Mouse (Mus musculus) common myeloid progenitor, adult 5-6 weeks (primary cell): Measurements from ENCODE around the gene Map3k4. TPM values are rescaled to one million over a fixed set of nuclear protein-coding genes. Genes with fewer than 3 reads are reported as not detected.

Experiments
- ATAC-seq: replicated peaks from 2 replicates; pipeline ENCODE4 v1.8.0; 2016; ENCODE audit warnings: low read depth, mild to moderate bottlenecking, moderate TSS enrichment, inconsistent platforms; ENCODE audit not compliant: poor library complexity, severe bottlenecking
- total RNA-seq: library from RNA; stranded (forward); fragments of 200-1000, 187-1606 nt; gene quantifications from 2 replicates; pipeline ENCODE4 v1.2.3, GENCODE M21; 2017

The Map3k4 gene
- 25.0 and 38.5 TPM in 2 replicates for total RNA-seq

DNA sequence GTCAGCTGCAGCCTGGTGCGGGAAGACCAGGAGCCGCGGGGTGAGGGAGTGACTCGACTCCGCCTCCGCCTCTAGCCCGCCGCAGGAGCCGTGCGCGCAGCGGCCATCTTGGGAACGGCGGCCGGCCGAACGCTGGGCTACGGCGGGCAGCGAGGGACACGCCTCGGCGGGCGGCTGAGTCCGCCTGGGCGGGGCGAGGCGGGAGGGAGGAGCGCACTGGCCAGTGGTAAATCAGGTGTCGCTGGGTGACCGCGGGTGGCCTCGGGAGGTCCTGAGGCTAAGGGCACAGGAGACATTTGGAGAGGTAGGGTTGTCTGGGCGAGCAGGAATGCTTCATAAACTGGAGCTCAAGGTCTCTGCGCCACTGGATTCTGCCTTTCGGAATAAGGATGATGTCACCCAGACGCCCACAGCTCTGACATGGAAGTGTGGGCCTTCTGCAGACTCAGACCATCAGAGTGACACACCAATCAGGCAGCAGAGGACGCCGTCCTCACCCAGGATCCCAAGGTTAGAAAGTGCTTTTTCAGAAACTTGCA is at the start of gene Map3k4:
Map3k4 (minus strand) TSS at position 134 of the 539 bp plus-strand sequence.
- peak; percentile 88 for ATAC-seq

DNA sequence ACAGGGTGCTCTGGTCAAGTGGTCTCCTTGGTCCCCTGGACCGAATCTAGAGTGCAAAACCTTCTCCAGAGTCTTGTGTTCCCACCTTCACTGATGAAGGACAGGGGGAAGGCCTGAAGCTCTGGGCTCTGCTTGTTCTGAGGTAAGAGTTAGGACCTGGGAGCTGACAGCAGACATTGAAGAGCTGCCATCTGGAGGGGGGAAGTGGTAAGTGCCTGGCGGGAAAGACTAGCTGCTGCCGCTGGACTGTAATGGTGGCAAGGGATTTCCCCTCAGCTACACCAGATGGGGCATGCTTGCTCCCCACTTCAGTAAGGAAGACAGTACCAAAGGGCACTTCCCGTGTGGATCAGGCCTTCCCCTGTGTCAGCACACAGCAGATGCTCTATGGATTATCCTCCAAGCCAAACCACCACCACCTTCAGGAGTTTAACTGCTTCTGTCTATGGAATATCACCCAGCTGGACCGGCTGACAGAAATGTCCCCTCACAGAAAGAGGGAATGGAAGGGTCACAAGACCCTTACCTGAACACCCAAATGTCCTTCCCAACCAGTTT is 48.9 kb upstream of the Map3k4 start:
- ATAC-seq: peak; percentile 78

DNA sequence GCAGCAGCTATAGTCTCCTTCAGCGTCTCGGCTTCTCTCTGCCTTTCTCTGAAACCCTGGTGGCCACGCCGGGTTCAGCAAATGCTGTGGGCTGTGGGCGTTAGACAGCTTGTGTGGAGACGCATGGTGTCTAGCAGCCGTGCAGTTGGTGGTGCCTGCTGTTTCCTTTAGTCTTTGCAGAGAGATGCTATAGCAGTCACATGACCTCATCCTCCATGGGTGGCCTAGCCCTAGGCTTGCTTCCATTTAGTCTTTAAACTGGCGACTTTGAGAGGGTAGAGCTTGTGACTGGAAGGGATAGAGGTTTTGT is 45.8 kb upstream of the Map3k4 start:
- peak; percentile 13 for ATAC-seq

DNA sequence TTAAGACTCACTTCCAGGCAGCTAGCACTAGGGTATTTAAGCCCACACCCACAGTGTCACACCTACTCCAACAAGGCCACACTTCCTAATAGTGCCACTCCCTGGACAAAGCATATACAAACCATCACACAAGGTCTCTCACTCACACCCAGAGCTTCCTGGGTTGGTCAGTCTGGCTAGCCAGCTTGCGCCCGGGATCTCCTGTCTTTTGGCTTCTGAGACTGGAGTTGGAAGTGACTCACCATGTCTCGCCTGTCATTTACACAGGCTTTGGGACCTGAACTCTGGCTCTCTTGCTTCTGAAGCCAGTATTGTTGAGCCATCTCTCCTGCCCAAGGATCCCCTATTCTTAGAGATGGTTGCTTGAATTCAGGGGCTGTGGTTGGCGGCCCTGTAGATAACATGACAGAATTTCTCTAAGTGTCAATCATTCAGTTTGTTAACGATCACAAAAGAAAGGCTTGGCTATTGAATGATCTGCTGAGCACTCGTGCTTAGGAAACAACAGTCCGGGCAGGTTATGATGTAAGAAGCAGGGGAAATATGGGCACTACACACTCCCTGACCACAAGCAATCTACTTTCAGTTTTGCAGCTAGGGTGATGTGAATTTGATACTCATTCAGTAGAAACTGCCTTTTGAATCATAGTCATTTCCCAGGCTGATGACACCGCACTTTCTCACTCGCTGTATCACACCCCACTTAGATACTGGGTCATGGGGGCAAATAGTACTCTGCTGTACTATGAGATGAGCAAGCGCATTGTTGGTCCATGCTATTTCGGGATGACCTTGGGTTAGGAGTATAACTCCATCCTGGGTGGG is 45.2 kb upstream of the Map3k4 start:
- peak; percentile 79 for ATAC-seq

DNA sequence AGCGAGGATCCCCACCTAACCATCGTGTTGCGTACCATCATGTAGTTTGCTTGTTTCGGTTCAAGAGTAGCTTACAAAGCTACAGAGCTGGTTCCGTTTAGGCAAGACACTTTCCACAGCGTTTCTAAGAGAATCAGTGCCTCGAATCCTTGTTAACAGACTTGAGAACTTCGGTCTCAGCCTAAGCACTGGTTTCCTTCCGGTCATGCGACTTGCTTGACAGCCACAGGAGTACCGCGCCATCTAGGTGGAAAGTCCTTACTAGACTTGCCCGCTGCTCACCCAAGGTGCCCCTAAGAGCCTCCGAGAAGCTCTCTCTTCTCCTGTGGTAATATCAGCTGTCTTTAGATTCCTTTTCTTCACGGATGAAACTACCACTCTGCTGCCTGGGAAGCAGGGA is 41.3 kb upstream of the Map3k4 start:
- no peak for ATAC-seq

DNA sequence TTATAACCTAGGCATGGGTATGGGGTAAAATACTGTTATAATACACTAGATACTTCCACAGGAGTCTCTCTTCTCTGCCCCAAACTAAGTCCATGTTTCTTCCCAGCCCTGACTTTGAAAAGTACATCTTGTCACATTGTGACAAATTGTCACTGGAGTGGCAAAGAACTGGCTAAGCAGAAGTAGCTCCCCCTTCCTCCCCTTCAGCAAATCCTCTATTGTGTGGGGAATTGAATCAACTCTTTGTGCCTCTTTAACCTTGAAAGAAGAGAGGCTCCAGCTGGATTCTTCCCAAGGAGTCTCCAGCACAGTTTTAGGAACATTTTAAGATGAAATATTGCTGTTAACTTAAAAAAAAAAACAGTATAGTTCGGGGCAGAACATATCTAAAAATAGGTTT is 34.2 kb upstream of the Map3k4 start:
- no peak for ATAC-seq

DNA sequence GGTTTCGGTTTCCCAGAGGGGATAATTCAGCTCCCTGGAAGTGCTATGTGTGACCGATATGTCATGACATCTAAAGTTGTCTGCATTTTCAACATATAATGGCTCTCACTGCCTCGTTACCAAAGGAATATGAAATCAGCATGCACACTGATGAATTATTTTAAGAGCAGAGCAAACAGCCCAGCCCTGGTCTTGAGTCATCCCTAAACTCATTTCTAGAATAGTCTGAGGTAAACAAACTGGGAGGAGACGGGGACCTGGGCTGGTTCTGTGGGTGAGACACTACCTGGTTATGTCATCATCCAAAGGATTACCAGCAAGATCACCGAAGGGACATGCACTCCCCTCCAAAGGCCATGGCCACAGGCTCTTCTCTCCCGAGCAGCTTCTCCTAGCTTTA is 33.0 kb upstream of the Map3k4 start:
- ATAC-seq: no peak

DNA sequence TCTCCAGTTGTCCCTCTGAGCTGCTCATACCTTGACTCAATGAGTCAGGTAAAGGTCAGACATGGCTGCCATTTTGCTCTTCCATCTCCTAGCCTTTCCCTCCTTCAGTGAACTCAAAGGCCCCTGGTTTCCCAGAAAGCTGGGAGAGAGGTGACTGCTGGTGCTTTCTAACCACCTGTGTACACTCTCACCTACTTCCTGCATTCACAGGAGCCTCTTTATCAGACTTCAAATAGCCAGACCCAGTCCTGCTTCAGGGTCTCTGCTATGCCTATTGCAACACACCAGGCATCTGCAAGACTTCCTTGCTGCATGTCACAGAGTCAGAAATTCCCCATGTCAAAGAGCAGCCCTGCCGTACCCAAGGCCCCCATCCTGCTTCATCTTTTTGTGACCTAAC is 28.9 kb upstream of the Map3k4 start:
- no peak for ATAC-seq

DNA sequence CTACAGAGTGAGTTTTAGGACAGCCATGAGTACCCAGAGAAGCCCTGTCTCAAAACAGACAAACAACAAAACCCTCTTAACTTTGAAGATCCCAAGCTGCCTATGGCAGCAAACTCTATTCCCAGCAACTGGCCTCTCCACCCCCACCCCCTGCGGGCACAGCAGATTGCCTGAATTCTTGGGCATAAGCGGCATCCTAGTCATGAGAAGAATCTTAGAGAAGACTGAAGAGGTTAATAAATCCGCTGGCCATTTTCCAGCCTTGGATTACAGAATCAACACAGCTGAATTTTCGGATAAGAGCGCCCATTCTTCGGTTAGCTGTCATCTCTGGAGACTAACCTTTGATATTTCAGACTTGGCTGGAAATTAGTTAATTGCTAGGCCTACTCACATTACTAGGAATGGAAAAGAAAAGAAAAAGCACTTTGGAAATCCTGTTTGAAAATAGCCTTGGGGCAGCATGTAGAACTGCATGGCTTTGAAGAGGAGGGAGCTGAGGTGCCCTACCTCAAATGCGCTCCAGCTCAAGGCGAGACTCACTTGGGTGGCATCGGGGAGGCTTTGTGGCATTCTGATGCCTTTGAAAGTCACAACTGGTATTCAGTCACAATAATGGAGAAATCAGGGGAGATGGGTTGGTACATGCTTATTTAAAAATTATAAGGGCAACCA is 25.2 kb upstream of the Map3k4 start:
- ATAC-seq: no peak

DNA sequence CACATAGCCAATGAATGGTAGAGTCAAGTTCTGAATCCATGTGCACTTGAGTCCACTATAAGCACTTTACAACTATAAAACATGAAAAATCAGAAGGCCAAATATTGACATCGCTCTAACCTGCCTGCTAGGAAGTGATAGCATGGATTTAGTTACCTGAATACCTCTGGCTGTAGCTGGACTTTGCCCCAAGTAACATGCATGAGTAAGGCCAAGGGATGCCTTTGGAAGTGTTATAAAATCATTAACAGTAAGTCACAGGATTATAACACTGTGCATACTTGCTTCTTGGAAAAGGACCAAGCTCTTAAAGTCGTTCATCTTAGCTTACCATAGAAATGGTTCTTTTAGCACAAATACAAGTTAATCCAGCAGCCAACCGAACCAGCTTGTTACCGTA is 18.6 kb upstream of the Map3k4 start:
- no peak for ATAC-seq

DNA sequence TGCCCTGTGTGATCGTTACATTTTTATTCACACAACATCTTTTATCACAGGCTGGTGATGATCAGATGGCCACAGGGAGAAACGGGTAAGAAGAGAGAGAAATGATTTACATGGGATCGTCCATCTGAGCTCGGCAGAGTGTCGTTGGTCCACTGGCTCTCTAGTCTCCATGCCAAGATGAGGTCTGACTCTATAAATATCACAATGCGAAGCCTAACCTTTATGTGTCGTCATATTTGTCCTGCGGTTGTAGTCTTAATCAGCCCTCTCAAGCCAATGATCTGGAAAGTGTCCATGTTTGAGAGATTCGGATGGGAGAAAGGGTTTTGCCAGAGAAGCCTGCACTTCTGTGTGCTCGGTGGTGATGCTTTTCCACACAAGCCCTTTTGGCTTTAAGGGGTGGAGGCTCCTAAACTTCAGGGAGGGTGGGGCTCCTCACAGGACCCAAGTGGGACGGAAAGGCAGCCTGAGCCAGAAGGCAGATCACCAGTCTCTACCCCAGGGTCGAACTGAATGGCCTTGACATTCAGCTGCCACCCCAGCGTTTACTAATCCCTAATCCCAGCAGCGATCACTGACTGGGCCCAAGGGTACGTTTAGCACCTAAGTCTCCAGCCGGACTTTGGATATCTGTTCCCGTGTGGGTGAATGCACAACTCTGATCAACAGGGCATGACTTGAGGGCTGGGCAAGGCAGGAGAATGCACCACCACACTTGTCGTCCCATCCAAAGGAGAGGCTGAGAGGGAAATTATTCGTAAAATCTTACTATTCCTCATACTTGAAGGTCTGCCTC is 17.7 kb upstream of the Map3k4 start:
- no peak for ATAC-seq

DNA sequence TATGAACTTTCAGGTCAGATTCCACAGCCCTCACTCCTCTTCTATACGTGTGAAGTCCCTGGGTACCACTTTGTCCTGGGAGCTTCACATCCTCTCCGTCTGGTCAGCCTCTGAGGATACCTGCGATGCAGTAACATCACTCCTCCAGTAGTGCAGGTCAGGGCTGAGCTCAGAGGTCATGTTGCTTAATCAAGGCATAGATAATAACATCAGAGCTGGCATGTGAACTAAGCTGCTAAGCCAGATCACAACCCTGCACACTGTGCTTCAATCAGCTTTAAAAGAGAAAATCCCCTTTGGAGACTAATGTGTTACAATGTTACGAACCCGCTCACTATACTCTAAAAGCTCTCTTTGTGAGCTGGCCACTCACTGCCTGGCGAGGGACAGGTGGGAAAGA is 16.5 kb upstream of the Map3k4 start:
- no peak for ATAC-seq

DNA sequence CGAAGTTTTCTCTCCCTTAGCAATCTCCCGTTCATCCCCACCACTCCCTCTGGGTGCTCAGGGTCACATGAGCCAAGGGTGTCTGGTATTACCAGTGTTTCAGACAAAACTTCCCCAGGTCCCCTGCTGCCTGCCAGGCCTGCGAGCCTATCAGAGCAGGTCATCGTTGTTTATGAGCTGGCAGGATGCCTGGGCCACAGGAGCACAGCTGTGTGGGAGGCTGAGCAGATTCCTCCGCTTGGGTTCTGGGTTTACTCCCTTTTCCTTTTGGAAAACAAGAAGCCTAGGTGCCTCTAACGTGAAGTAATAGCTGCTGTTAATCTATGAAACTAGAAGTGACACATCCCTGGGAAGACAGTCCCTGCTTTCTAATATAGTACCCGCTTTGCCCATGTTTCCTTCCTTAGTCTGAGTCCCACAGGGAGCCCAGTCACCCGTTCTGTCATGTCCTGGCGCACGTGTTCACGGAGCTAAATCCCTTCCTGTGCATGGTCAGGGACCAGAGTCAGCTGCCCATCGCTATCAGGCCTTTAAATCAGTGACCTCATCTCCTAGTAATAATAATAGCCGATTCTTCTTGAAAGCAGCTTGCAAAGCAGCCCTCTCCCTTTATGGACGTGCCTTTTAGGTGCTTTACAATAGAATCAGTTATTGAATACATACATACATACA is 9.4 kb upstream of the Map3k4 start:
- ATAC-seq: peak; percentile 50; the same call in 1 of the 2 replicates

DNA sequence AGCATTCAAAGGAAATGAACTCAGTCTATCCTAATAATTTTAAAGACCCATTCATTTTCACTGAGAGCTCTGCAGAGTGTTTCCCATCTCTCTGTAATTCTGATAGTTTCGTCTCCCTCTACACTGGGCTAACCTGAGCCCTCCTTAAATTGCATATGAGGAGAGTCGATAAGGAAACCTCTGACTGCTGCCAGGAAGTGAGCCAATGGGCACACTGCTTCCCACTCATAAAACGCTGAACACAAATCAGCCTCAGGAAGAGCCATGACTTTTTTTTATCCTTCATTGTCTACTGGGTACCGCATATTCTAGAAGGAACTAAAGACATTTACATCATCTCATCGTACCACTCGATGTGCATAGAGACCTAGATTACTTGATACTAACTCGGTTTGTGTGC is 1.2 kb upstream of the Map3k4 start:
- no peak for ATAC-seq

DNA sequence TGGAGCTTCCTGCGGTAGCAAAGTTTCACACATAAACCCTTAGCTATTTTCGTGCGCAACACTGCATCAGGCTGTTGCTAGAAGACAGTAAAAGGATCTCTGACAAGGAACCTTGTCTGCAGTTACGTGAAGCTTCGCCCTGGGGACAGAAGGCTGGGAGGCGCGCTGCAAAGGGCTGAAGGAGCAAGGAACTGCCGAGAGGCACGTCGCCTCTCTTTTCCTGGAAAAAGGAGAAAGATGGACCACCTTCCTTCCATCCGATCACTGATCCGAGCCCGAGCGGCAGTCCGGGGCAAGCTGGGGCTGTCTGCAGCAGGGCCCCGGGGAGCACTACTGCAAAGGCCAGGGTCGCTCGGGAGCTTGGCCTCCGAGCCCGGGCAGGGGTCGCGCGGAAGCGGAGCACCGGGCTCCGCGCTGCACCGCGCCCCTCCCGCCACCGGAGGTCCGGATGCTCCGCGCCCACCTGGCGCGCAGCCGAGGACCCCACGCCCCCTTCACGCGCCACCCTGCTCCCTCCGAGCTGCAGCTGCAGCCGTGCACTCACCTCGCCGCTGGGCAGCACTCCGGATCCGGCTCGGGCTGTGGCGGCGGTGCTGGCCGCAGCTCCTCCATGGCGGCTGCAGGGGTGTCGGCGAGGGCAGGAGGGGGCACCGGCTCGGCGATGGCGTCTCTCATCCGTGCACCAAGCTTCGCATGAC is 493 bp downstream of the Map3k4 start:
- peak; percentile 37 for ATAC-seq

DNA sequence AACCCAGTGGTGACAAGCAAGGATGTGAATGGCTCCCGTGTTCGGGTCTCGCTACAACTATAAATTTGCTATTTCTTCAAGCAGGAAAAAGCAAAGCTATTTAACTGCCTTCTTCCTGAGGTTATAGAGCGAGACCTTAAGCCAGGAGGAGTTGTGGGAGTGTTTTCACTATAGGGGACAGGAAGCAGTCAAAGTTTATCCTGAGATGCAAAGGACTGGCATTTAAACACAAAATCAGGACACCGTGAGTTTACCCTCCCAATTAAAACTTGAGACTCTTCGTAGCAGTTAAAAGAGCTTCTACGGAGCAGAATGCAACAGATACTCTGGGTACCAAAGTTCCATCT is 1.0 kb downstream of the Map3k4 start:
- no peak for ATAC-seq

DNA sequence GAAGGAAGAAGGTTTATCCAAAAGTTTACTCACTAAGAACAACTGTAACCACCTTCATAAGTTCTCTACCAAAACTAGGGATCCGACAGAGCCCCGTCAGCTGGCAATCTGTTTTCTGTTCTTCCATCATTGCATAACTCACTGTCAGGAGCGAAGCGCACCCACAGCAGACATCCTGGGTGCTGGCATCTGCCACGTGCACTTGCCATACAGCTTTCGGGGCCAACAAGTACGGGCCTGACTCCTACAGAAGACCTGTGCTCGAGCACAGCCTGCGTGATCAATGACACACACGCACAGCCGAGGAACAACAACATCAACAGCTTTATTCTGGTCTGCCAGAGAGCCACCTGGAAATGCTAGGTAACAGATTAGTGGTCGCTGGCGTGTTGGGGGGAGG is 2.3 kb downstream of the Map3k4 start:
- no peak for ATAC-seq

DNA sequence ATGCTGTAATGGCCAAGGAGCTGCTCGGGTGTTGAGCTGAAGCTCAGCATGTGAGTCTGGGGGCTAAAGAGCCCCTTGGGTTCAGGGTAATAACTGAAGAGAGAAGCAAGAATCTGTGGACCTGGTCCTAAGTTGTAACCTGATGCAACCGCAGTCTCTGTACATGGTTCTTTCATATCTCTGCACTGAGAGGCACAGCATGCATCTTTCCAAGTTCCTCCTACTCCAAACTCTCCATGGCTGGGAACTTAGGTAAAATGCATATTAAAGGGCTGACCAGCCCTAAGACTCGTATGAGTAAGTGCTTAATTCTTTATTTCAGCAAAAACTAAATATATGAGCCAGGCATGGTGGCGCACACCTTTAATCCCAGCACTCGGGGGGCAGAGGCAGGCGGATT is 6.3 kb downstream of the Map3k4 start:
- ATAC-seq: no peak

DNA sequence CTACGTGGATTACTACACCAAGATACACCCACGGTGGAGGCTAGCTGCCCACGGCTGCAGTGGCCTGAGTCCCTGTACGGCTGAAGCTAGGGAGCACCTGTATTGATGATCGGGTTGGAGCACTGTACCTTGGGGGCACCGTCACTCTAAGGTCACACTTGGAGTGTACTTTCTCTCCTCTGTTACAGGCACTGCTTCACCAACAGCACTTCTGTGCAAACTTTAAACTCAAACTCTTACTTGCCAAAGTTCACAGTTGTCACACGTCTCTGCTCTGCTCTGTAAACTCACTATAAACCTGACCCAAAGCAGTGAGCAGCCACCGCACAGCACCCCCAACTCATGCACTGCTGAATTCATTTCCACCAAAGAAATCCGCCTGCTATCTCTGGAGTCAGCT is 9.1 kb downstream of the Map3k4 start:
- no peak for ATAC-seq

DNA sequence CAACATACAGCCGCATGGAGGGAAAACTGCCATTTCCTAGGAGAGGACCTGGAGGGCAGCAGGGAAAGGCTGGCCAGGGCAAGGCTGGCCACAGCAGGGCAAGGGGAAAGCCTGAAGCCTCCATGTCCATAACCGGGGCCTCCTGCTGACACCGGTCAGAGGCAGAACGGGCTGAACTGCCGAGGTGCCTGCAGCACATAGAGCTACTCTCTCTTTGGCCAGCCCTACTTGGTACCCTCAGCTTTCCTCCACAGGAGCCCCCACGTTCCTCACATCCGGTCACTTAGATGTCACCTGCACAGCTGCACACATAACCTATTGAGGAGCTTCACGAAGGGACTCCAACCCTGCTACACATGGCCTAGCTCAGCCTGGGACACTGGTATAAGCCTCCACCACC is 9.5 kb downstream of the Map3k4 start:
- ATAC-seq: no peak
